Mouse (Mus musculus) ES-Bruce4 (cell line): ENCODE measurements at regions not wholly inside any gene's neighbourhood (a gene's known extent, or its start where the extent isn't known, plus 50 kb on each side); places are given as distances from the start of the nearest gene placed in this dataset.

Experiments
- H3K27ac ChIP-seq: 2 replicates; pipeline ENCODE4 v1.5.1; 2012; ENCODE audit warnings: low read length, inconsistent platforms; ENCODE audit not compliant: insufficient read depth
- H3K27me3 ChIP-seq: 2 replicates; pipeline ENCODE4 v1.6.1; 2012; ENCODE audit warnings: mild to moderate bottlenecking, low read length, inconsistent platforms; ENCODE audit not compliant: control insufficient read depth, poor library complexity, insufficient read depth, severe bottlenecking
- H3K36me3 ChIP-seq: 2 replicates; pipeline ENCODE4 v1.6.1; 2012; ENCODE audit warnings: inconsistent platforms, mild to moderate bottlenecking, low read length, moderate library complexity; ENCODE audit not compliant: control insufficient read depth, poor library complexity, insufficient read depth, severe bottlenecking
- H3K4me1 ChIP-seq: one replicate; pipeline ENCODE4 v1.8.1; 2011; ENCODE audit warnings: low read length; ENCODE audit not compliant: control insufficient read depth, insufficient read depth
- H3K4me3 ChIP-seq: 2 replicates; pipeline ENCODE4 v1.5.1; 2011; ENCODE audit warnings: low read depth, mild to moderate bottlenecking, low read length
- H3K9ac ChIP-seq: 2 replicates; pipeline ENCODE4 v1.6.1; 2012; ENCODE audit warnings: low read depth, mild to moderate bottlenecking, inconsistent platforms; ENCODE audit not compliant: poor library complexity, severe bottlenecking
- H3K9me3 ChIP-seq: replicated peaks from 2 replicates; pipeline ENCODE4 v1.6.1; 2012; ENCODE audit warnings: mild to moderate bottlenecking, low read length, inconsistent platforms; ENCODE audit not compliant: control insufficient read depth, poor library complexity, insufficient read depth, severe bottlenecking
- CTCF ChIP-seq: IDR thresholded peaks from one replicate; pipeline ENCODE4 v1.8.1; 2011; ENCODE audit warnings: low read depth, low read length
- EP300 ChIP-seq: IDR thresholded peaks from 2 replicates; pipeline ENCODE4 v1.6.1; 2011; ENCODE audit warnings: low read depth, low read length; ENCODE audit not compliant: insufficient read depth
- POLR2A ChIP-seq: IDR thresholded peaks from one replicate; pipeline ENCODE4 v1.8.1; 2011; ENCODE audit warnings: low read length; ENCODE audit not compliant: insufficient read depth

GRCm38 (mm10) chr1:193670008-193670407, 299.9 kb upstream of the Camk1g start:
- Histone ChIP-seq H3K36me3 (no peaks in the 10 kb centered on the region), H3K27me3 (no peaks in the 10 kb centered on the region), H3K4me1 (no peaks in the 10 kb centered on the region), H3K9me3 (no peaks in the 10 kb centered on the region), H3K27ac (no peak overlapping the region), H3K4me3 (no peak overlapping the region), H3K9ac (no peak overlapping the region)
- no peak for TF ChIP-seq POLR2A
- no peak for TF ChIP-seq CTCF
- no peak for TF ChIP-seq EP300

GRCm38 (mm10) chr1:193668841-193669240, 298.7 kb upstream of the Camk1g start:
- Histone ChIP-seq H3K27ac (no peak overlapping the region), H3K27me3 (no peaks in the 10 kb centered on the region), H3K9ac (no peak overlapping the region), H3K4me3 (no peak overlapping the region), H3K4me1 (no peaks in the 10 kb centered on the region), H3K36me3 (no peaks in the 10 kb centered on the region), H3K9me3 (no peaks in the 10 kb centered on the region)
- TF ChIP-seq POLR2A (no peak), EP300 (no peak), CTCF (no peak)

- no peaks in the 10 kb centered on the region for H3K4me1 ChIP-seq
- H3K9ac ChIP-seq: no peak overlapping the region
- H3K27ac ChIP-seq: no peak overlapping the region
- TF ChIP-seq CTCF (no peak), EP300 (no peak), POLR2A (no peak)
- H3K27me3 ChIP-seq: no peaks in the 10 kb centered on the region
- H3K9me3 ChIP-seq: no peaks in the 10 kb centered on the region
- no peaks in the 10 kb centered on the region for H3K36me3 ChIP-seq
- no peak overlapping the region for H3K4me3 ChIP-seq
Measured at GRCm38 (mm10) chr1:193665854-193666253, 295.8 kb upstream of the Camk1g start.

GRCm38 (mm10) chr1:193664569-193664968, 294.5 kb upstream of the Camk1g start:
- H3K27me3 ChIP-seq: no peaks in the 10 kb centered on the region
- no peaks in the 10 kb centered on the region for H3K9me3 ChIP-seq
- H3K4me1 ChIP-seq: no peaks in the 10 kb centered on the region
- no peaks in the 10 kb centered on the region for H3K36me3 ChIP-seq
- TF ChIP-seq EP300 (no peak), CTCF (no peak), POLR2A (no peak)
- H3K9ac ChIP-seq: no peak overlapping the region
- H3K27ac ChIP-seq: no peak overlapping the region
- H3K4me3 ChIP-seq: no peak overlapping the region

GRCm38 (mm10) chr1:193663587-193663986, 293.5 kb upstream of the Camk1g start:
- Histone ChIP-seq H3K27ac (no peak overlapping the region), H3K9ac (no peak overlapping the region), H3K9me3 (0 out of 2 replicates have a peak, but pooled peaks cover 3% of the 10 kb centered on the region), H3K36me3 (no peaks in the 10 kb centered on the region), H3K27me3 (no peaks in the 10 kb centered on the region), H3K4me1 (no peaks in the 10 kb centered on the region), H3K4me3 (no peak overlapping the region)
- no peak for TF ChIP-seq EP300
- TF ChIP-seq CTCF: no peak
- TF ChIP-seq POLR2A: no peak

- Histone ChIP-seq H3K36me3 (no peaks in the 10 kb centered on the region), H3K4me3 (no peak overlapping the region), H3K27me3 (no peaks in the 10 kb centered on the region), H3K9ac (no peak overlapping the region), H3K27ac (no peak overlapping the region), H3K4me1 (no peaks in the 10 kb centered on the region), H3K9me3 (0 out of 2 replicates have a peak, but pooled peaks cover 3% of the 10 kb centered on the region)
- TF ChIP-seq CTCF (no peak), EP300 (no peak), POLR2A (no peak)
Measured at GRCm38 (mm10) chr1:193662166-193662890, 292.2 kb upstream of the Camk1g start.
